ENCODE assay signal across 13 mouse cellular contexts in genomic region chr4:44164621-44165020, GRCm38 (mm10).
DNase-seq lines count a peak whose midpoint lies in the region; ATAC-seq lines count a peak whose summit lies in the region.
"Had no signal": no experiment of that assay in that cellular context is flagged by ENCODE, and none has a peak within 500 bp of the region (broad histone marks: within the 10 kb centered on the region; RNA-seq: fewer than 3 reads in every experiment).

No protein-coding gene starts in this region.

- no peaks in the 10 kb centered on the region for H3K27me3 ChIP-seq in midbrain, embryonic 11.5 days (ENCODE audit: control insufficient read depth, insufficient read depth, low read length)
- H3K27me3 ChIP-seq in midbrain, embryonic 10.5 days (ENCODE audit: low read depth, poor library complexity, severe bottlenecking): no peaks in the 10 kb centered on the region
- H3K27me3 ChIP-seq in forebrain, embryonic 14.5 days (replicated peaks; ENCODE audit: control insufficient read depth, insufficient read depth, low read length): no peaks in the 10 kb centered on the region
- no peaks in the 10 kb centered on the region for H3K27me3 ChIP-seq in limb, embryonic 10.5 days (ENCODE audit: low read depth, poor library complexity, severe bottlenecking)
- no peaks in the 10 kb centered on the region for H3K27me3 ChIP-seq in neural tube, embryonic 13.5 days
- H3K27me3 ChIP-seq in intestine, embryonic 15.5 days (replicated peaks): no peaks in the 10 kb centered on the region

- H3K4me1 ChIP-seq in midbrain, embryonic 11.5 days (ENCODE audit: control insufficient read depth, insufficient read depth, low read length): peaks cover 33% of the 10 kb centered on the region
- peaks cover 72% of the 10 kb centered on the region for H3K4me1 ChIP-seq in midbrain, embryonic 10.5 days
- H3K4me1 ChIP-seq in forebrain, embryonic 14.5 days (ENCODE audit: control insufficient read depth, insufficient read depth, low read length): peaks cover 40% of the 10 kb centered on the region
- H3K4me1 ChIP-seq in limb, embryonic 10.5 days: peaks cover 59% of the 10 kb centered on the region
- peaks cover 71% of the 10 kb centered on the region for H3K4me1 ChIP-seq in neural tube, embryonic 13.5 days (replicated peaks)
- peaks cover 16% of the 10 kb centered on the region; the same call in 1 of the 2 replicates for H3K4me1 ChIP-seq in intestine, embryonic 15.5 days (replicated peaks)

- peak overlapping the region; percentile 63 for H3K4me2 ChIP-seq in midbrain, embryonic 11.5 days
- H3K4me2 ChIP-seq in forebrain, embryonic 14.5 days (ENCODE audit: low read length): peak overlapping the region; percentile 83
- peak overlapping the region; percentile 77 for H3K4me2 ChIP-seq in neural tube, embryonic 13.5 days
- no peak overlapping the region for H3K4me2 ChIP-seq in intestine, embryonic 15.5 days (replicated peaks)

- no peaks in the 10 kb centered on the region for H3K9me3 ChIP-seq in midbrain, embryonic 11.5 days (ENCODE audit: control insufficient read depth, low read length)
- no peaks in the 10 kb centered on the region for H3K9me3 ChIP-seq in midbrain, embryonic 10.5 days (replicated peaks)
- H3K9me3 ChIP-seq in forebrain, embryonic 14.5 days (replicated peaks; ENCODE audit: control insufficient read depth, low read length): no peaks in the 10 kb centered on the region
- no peaks in the 10 kb centered on the region for H3K9me3 ChIP-seq in limb, embryonic 10.5 days (replicated peaks)
- H3K9me3 ChIP-seq in neural tube, embryonic 13.5 days: no peaks in the 10 kb centered on the region
- H3K9me3 ChIP-seq in intestine, embryonic 15.5 days: no peaks in the 10 kb centered on the region

- no peak overlapping the region for H3K9ac ChIP-seq in midbrain, embryonic 11.5 days (ENCODE audit: low read length)
- peak overlapping the region; percentile 38 for H3K9ac ChIP-seq in forebrain, embryonic 14.5 days (ENCODE audit: low read length)
- no peak overlapping the region for H3K9ac ChIP-seq in neural tube, embryonic 13.5 days
- H3K9ac ChIP-seq in intestine, embryonic 15.5 days: no peak overlapping the region

- H3K36me3 ChIP-seq in midbrain, embryonic 11.5 days (ENCODE audit: control insufficient read depth, insufficient read depth, low read length): no peaks in the 10 kb centered on the region
- no peaks in the 10 kb centered on the region for H3K36me3 ChIP-seq in midbrain, embryonic 10.5 days
- no peaks in the 10 kb centered on the region for H3K36me3 ChIP-seq in forebrain, embryonic 14.5 days (ENCODE audit: control insufficient read depth, insufficient read depth, low read length)
- no peaks in the 10 kb centered on the region for H3K36me3 ChIP-seq in limb, embryonic 10.5 days
- no peaks in the 10 kb centered on the region for H3K36me3 ChIP-seq in neural tube, embryonic 13.5 days
- no peaks in the 10 kb centered on the region for H3K36me3 ChIP-seq in intestine, embryonic 15.5 days

- 91% methylated on average over 5 of the region's 5 CpGs for WGBS in midbrain, embryonic 11.5 days
- 92% methylated on average over 5 of the region's 5 CpGs for WGBS in midbrain, embryonic 10.5 days
- WGBS in forebrain, embryonic 14.5 days: 86% methylated on average over 5 of the region's 5 CpGs
- 85% methylated on average over 5 of the region's 5 CpGs for WGBS in limb, embryonic 10.5 days
- WGBS in neural tube, embryonic 13.5 days: 82% methylated on average over 5 of the region's 5 CpGs
- WGBS in intestine, embryonic 15.5 days: 60% methylated on average over 5 of the region's 5 CpGs

- DNase-seq in midbrain, embryonic 11.5 days (ENCODE audit: low spot score, missing footprints): no peak
- no peak for DNase-seq in midbrain, embryonic 10.5 days (ENCODE audit: low spot score)
- no peak for DNase-seq in forebrain, embryonic 14.5 days (ENCODE audit: low spot score)
- no peak for DNase-seq in limb, embryonic 10.5 days (ENCODE audit: low spot score)
- DNase-seq in c-Kit-positive CD71-positive TER-119-positive erythroid progenitor cells, embryonic 14.5 days (ENCODE audit: low spot score): no peak
- no peak for DNase-seq in lung, postnatal 10 days
- DNase-seq: cerebellum, postnatal 25 days; gastrocnemius, postnatal 36 days; kidney, postnatal 25 days; lung, adult 2 months had no signal

- H3K27ac ChIP-seq in midbrain, embryonic 11.5 days (ENCODE audit: low read depth, low read length): no peak overlapping the region
- H3K27ac ChIP-seq in midbrain, embryonic 10.5 days (replicated peaks): no peak overlapping the region
- no peak overlapping the region for H3K27ac ChIP-seq in forebrain, embryonic 14.5 days (ENCODE audit: low read depth, low read length)
- H3K27ac ChIP-seq in limb, embryonic 10.5 days: no peak overlapping the region
- H3K27ac ChIP-seq in neural tube, embryonic 13.5 days (replicated peaks): no peak overlapping the region
- no peak overlapping the region for H3K27ac ChIP-seq in intestine, embryonic 15.5 days
- H3K27ac ChIP-seq: left cerebral cortex, adult 2 months had no signal

- ATAC-seq in midbrain, embryonic 11.5 days (ENCODE audit: low FRiP score): no peak
- ATAC-seq in forebrain, embryonic 14.5 days: no peak
- ATAC-seq in neural tube, embryonic 13.5 days (ENCODE audit: low read depth): no peak
- ATAC-seq in intestine, embryonic 15.5 days: no peak

- no peak overlapping the region for H3K4me3 ChIP-seq in midbrain, embryonic 11.5 days (ENCODE audit: low read depth, low read length)
- H3K4me3 ChIP-seq in midbrain, embryonic 10.5 days: no peak overlapping the region
- H3K4me3 ChIP-seq in forebrain, embryonic 14.5 days (ENCODE audit: low read depth, low read length): peak overlapping the region; percentile 86
- H3K4me3 ChIP-seq in limb, embryonic 10.5 days: 0 out of 2 replicates have a peak overlapping the region, but pooled peaks have one; percentile 70
- peak overlapping the region; percentile 85; the same call in 1 of the 2 replicates for H3K4me3 ChIP-seq in neural tube, embryonic 13.5 days
- H3K4me3 ChIP-seq in intestine, embryonic 15.5 days (replicated peaks): no peak overlapping the region
- H3K4me3 ChIP-seq: left cerebral cortex, adult 2 months had no signal

Comparison
In these comparisons a context has a peak if more than half of its experiments do, and no peak if none do; other contexts are left out.
1. H3K4me3 ChIP-seq: peak in forebrain, embryonic 14.5 days (single experiment), limb, embryonic 10.5 days (single experiment) and neural tube, embryonic 13.5 days (single experiment); none in midbrain, embryonic 11.5 days (single experiment), midbrain, embryonic 10.5 days (single experiment) and intestine, embryonic 15.5 days (single experiment).